Mouse (Mus musculus): Measurements from ENCODE around the gene Klkb1. TPM values are rescaled to one million over a fixed set of nuclear protein-coding genes. Genes with fewer than 3 reads are reported as not detected.
"Not testable (repeated sequence)": the region's sequence is repeated elsewhere in the genome, so short reads cannot be mapped to it uniquely, and the experiment has no call there.

Klkb1 gene
- total RNA-seq (2021): not detected
- long read RNA-seq, experiment 1: 0 reads
- long read RNA-seq, experiment 2: 0 reads

- no peak for DNase-seq
These were observed at the start of gene Klkb1 for GRCm38 (mm10) chr8:45294687-45295086. Klkb1 (minus strand) TSS chr8:45294859.

DNA sequence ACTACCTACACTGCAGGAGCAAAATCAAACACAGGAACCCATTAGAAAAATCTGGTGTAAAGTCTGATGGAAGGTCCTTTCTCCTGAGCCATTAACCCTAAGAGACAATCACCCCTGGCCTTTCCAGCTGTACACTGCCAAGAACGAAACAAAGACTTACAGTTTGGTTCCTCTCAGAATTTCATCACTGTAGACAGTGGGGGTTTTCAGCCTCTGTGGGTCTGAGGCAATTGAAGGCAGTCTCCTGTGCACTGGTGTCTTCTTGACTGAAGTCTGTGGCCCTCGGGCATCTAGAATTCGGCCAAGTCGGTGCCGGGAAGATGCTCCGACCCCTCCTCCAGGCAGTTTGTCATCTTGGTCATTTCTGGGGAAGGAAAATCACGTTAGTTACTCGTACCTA, 49.6 kb upstream of the Klkb1 start:
- no peak for DNase-seq

DNA sequence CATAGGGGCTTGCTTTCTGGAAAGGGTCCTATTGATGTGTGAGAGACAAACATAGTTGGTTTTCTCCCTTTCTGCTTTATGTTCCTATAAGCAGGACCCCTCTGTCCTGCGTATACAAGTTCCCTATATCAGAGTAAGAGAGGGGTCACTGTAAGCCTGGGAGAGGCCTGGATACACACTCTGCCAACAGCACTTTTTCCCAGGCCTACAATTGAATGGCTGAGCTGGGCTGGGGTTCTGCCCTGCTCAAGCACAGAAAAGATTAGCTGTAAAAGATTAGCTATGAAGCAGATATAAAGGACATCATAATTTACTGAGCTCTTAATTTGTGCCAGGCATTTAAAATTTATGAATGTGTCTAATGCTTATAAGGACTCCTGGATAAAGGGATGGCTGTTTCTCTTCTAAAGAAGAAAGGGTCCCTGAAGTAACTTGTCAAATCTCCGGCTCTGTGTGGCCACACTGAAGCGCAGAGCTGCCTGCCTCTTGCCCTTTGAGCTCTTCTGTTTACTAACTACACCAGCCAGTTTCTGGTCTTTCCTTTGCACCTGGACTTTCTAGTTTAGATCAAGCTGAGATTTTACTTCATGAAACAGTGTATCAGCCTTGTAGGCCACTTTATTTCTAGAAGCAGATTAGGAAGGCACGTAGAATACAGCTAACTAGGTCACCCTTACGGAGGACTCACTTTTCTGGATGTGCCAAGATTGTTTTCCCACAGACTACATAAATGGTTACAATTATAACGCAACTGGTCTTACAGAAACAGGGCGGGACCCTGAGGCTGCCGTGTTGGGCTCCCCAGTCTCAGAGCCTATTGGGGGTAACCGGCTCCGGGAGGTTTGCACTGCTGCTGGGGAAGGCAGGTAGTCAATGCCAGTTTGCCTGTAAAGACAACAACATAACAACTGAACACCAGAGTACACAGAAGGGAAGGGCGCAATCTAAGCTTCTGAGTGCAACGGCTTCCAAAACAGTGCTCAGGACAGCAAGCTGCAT, 47.3 kb upstream of the Klkb1 start:
- DNase-seq: no peak

DNA sequence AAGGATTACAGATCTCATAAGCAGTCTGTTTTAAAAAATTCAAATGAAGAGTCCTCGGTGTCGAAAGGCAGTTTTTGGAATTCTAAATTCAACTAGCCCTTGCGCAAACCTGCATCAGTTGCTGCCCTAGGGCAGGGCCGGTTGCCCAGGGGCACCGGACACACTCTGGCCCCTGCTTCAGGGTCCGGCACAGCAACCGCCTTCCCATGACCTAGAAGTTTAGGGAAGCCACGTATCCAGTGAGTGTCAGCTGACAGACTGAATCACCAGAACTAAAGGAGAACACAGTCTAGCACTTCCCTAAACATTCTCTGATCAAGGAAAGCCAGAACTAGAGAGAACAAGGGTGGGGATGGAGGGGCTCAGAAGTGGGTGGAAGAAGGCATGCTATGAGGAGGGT, 38.8 kb upstream of the Klkb1 start:
- DNase-seq: peak; percentile 24

- DNase-seq: peak; percentile 56
These were observed 38.2 kb upstream of the Klkb1 start, which contains the start of gene Cyp4v3 for GRCm38 (mm10) chr8:45332685-45333409. Cyp4v3 (minus strand) TSS chr8:45333216.

- DNase-seq: no peak
These were observed 36.2 kb upstream of the Klkb1 start for GRCm38 (mm10) chr8:45330856-45331255.

DNA sequence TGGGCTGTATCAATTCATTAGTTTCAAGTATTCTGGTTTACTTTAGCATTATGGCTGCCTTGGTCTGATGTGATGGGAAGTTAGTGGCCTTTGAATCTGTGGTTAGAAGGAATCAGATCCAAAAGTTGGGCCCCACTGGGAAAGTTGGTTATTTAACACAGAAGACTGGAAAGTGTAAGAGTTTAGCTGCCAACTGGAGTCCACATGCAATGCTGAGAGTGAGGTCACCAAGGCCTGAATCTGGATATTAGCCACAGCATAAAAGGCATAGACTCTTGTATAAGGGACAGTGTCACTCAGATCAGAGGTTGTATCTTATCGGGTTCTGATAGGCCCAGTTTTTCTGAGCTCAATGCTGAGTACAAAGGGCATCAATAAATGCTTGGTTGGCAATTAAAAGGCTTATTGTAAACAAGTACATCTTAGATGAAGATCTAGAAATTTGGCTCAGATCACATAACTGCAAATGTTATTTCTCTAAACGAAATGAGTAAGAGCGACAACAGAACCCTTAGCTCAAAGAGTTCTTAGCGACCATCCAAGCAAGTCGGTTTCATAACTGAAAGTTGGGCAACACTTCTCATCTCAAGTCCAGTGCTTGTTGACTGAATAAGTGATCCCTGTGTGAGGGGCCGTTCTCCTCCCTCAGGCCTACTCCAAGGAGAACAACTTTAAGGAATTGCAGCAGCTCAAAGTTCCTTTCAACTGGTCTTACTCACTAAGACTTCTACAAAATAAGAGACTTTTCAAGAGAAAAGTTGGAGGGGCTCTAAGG, 34.7 kb upstream of the Klkb1 start:
- no peak for DNase-seq

- DNase-seq: not testable (repeated sequence)
These were observed 32.4 kb upstream of the Klkb1 start for GRCm38 (mm10) chr8:45327076-45327475.

- no peak for DNase-seq
These were observed 29.5 kb upstream of the Klkb1 start for GRCm38 (mm10) chr8:45324151-45324550.

- no peak for DNase-seq
These were observed 26.7 kb upstream of the Klkb1 start for GRCm38 (mm10) chr8:45321365-45321764.

GRCm38 (mm10) chr8:45320930-45321329, 26.3 kb upstream of the Klkb1 start:
- no peak for DNase-seq

DNA sequence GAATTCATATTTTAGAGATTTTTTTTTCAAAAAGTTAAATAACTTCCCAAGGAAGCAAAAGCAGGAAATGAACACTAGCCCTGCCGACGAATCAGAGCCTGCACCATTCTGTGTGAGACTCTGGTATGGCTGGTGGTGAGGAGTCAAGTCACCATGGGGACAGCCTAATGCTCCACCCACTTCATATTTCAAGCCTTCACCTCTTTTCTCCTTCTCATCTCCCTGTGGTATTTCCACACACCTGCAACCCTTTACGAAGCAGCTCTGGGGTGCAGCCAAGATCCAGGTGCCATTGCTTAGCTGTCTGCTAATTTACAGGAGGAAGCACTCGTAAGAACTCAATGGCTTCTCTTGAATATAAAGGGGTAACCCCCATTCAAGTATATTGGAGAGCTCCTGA, 16.3 kb upstream of the Klkb1 start:
- no peak for DNase-seq

DNA sequence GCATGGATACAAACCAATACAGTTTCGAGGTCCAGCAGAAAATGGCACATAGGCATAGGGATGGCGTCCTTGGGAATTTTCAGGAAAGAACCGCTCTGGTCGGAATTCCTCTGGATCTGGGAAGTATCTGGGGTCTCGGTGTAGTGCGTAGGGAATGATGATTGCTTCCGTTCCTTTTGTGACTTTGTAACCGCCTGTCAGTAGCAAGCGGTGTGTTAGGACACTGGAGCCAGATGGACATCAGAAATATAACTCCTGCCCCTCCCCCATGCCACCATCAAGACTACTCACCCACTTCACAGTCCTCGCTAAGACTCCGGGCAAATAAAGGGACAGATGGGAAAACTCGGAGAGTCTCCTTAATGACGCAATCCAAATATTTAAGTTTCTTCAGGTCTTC, 13.7 kb upstream of the Klkb1 start, which contains the start of gene Gm45753:
Gm45753 (minus strand) TSS at position 101 of the 400 bp plus-strand sequence.
- DNase-seq: no peak

GRCm38 (mm10) chr8:45305479-45305878, 10.8 kb upstream of the Klkb1 start:
- no peak for DNase-seq

GRCm38 (mm10) chr8:45304354-45304753, 9.7 kb upstream of the Klkb1 start:
- DNase-seq: no peak

GRCm38 (mm10) chr8:45302390-45302789, 7.7 kb upstream of the Klkb1 start:
- DNase-seq: no peak

DNA sequence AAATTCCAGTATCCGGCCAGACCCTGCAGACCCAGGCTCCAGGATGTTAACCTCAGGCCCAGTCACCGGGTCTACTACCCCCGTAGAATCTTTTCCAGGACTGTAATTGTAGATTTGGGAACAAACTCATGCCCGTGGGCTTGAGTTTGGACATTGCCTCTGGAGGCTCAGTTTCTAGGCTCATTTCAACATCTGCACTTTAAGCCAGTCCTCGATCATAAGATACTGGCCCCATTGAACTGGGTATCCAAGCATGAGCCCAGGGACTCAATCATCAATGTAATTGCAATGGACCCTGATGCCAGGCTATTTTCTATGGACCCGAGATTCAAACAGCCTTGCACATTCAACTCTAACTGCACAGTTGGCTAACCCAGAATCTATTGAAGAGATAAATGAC, 617 bp upstream of the Klkb1 start:
- DNase-seq: no peak

DNA sequence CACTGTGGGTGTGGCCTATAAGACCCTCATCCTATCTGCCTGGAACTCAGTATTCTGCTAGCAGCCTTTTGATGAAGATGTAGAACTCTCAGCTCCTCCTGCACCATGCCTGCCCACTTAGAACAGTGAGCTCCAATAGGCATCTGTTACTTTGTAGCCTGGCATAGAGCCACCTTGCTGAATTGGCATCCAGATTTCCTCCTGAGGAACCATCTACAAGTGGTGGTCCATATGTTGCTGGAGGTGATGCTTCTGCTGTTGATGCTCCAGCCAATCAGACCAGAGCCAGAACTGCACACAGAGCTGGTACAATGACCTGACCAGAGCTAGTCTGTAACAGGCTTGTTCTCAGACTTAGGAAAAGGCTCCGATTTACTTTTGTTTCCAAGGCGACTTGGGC, 2.9 kb downstream of the Klkb1 start:
- no peak for DNase-seq

DNA sequence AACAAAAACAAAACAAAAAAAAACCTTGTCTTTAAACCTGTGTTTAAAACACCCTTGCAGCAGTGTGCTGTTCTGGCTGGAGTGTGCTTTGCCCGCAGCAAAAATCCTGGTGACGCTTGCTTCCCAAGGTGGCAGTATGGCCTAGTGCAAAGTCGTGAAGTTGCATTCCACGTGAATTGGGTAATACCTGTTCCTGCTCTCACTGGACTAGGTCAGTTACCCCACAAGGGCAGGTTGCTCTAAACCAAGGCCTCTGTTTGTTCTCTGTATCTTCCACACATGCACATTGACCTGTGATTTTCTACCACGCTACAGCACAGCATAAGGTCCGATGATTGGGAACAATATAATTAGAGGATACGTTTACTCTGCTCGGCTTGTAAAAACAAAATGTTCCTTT, 13.0 kb downstream of the Klkb1 start:
- DNase-seq: no peak

DNA sequence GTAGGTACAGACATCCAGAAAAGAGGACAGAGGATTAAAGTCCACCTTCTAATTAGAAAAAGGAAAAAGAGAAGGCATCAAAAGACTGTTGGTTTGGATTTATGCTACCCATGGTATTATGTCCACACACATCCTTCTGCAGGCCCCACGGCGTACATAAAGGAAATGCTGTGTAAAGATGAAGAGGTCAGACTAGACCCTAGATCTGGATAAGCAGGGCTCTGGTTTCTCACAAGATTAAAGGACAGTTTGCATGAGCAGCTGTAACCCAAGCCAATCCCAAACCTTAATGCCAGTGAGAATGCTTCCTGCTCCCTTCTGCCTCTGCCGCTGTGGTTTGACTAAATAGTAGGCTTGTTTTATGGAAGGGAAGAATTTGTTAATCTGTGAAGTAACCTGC, 17.2 kb downstream of the Klkb1 start:
- no peak for DNase-seq

DNA sequence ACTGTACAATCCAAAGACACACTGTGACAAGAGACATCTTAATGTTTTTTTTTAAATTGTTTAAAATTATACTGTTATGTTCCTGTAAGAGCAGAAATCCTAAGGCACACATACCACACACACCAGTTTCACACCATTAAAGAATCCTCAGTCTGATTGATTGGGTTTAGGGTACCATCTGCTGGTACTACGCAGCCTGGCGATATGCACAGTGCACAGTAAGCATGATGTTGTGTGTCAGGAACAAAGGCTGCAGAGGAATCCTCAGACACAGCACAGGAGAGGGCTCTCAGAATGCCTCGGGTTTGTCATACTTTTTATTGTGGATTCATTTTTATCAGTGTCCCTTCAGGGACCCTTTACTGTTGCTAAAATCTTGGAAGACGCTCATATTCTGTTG, 20.3 kb downstream of the Klkb1 start:
- DNase-seq: no peak

DNA sequence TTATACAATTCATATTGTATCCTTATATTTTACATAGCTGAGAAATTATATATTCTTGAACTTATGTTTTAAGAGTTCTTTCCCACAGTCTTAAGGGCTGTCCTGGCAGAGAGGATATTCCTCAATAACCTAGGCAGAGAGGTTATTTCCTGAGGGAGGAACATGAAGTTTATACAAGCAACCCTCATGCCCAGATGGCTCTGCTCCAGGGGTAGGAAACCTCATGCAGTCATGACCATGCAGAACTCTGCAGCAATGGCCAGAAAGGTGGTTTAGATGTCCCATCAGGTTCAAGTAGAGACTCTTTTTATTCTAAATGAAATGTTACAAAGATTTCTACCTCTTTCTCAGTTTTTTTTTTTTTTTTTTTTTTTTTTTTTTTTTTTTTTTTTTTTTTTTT, 25.6 kb downstream of the Klkb1 start:
- no peak for DNase-seq

Data from gastrocnemius, postnatal 10 days (tissue).